Mouse (Mus musculus): Measurements from ENCODE around the gene Ksr1.

The Ksr1 gene

DNA sequence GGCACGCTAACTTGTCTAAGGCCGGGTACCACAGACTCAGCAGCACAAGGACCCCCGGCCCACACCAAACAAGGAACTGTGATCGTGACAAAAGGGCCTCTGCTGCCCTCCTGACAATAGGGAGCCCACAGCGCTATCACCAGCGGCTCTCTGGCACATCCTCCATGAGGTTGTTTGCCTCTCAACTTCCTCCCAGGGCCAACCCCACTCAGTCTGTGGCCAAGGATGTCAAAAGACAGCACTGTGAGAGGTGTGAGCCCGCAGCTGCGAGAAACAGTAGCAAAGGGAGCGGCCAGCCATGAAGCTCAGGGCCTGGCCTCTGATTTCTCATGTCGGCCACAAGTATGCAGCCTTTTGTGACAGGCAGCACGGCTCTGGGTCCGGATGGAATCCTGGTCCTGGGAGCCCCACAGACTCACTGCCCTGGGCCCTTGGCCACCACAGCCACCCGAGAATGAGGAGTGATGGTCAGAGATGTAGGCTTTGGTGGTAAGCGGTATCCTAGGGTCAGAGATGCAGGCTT is 104.2 kb downstream of the Ksr1 start:
- DNase-seq (ENCODE audit: low spot score): no peak

DNA sequence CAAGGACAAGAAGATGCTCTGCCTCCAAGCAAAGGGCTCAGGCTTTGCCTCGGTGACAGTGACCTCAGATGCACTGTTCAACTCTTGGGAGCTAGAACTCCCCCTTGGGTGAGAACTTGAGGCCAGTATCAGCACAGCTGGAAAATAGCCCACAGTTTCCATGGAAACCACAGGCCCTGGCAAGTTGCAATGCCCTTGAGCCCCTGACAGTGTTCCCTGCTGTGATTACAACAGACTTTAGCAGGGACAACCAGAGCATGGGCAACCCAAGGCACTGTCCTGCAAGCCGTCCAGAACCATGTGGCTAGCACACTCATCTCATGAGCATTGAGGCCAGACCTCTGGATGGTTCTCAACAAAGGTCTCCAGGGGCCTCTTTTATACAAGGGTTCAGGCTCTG is 106.7 kb downstream of the Ksr1 start:
- no peak for DNase-seq (ENCODE audit: low spot score)

GRCm38 (mm10) chr11:79037555-79037954 is 108.7 kb downstream of the Ksr1 start:
- DNase-seq (ENCODE audit: low spot score): no peak

DNA sequence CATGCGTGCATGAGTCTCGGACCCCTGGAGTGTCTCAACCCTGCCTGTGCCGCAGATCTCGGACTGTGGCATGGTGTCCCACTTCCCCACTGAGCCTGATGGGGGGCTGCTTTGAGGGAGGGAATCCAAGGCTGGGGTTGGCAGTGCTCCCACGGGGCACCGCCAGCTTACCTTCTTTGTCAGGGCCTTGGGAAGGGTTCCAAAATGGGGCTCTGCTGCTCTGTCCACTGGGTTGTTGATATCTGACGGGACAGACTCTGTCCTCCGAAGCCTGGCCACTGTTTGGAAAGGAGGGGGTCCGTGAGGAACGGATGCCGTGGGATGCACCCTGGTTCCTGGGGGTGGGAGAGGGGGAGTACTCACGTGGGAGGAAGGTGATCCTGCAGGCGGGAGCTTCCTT is 109.9 kb downstream of the Ksr1 start:
- no peak for DNase-seq (ENCODE audit: low spot score)

- no peak for DNase-seq (ENCODE audit: low spot score)
Measured at GRCm38 (mm10) chr11:79033636-79034035, 112.6 kb downstream of the Ksr1 start.

DNA sequence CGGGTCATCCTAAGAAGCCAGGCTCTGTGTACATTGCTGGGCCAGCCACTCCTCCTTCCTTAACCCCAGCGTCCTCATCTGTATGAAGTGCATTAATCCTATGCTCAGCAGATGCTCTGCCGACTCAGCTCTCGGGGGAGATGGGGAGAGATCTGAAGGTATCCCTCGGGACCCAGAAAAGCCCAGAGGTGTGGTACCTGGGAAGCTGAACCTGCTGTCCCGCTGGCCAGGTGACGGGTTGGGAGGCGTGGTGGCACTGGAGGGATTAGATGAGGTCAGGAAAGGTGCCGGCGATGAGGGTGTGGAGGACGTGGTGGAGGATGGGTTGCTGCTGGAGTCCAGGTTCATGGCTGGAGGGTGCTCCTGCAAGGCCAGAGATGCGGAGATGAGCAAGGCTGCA is 113.2 kb downstream of the Ksr1 start:
- DNase-seq (ENCODE audit: low spot score): no peak

GRCm38 (mm10) chr11:79031452-79031746 is 114.8 kb downstream of the Ksr1 start:
- DNase-seq (ENCODE audit: low spot score): no peak

- DNase-seq (ENCODE audit: low spot score): peak; percentile 82
Measured at GRCm38 (mm10) chr11:79030570-79031451, 115.4 kb downstream of the Ksr1 start.

DNA sequence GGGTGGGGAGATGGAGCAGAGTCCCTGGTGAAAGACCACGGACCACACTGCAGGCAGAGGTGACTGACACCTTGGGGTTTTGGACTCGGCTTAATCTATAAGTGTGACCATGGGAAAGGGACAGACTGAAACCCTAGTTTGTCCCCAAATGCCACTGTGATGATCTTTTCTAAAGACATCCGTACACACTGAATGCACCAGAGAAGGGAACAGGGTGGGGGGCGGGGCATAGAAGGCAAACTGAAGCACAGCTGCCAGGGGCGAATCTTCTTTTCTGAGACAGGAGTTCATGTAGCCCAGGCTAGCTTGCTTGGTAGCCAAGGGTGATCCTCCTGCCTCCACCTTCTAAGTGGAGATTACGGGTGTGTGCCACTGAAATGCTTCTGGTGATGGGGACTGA is 122.5 kb downstream of the Ksr1 start:
- no peak for DNase-seq (ENCODE audit: low spot score)

DNA sequence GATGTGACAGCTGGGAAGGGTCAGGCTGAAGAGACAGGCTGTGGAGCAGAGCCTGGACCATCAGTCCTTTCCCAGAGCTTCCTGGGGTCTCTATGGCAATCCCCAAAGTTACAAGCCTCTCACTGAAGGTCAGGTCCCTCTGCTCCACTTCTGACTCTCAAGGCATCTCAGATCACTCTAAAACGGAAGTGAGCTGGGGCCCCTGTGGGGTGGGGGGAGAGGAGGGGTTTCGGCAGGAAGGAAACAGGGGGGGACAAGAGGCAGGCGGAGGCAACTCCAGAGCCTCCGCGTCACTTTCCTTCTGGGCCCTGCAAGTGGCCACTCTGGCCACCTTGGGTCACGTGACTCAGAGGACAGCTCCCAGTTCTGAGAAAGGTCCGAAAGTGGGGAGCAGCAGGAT is 122.9 kb downstream of the Ksr1 start:
- DNase-seq (ENCODE audit: low spot score): peak; percentile 43

DNA sequence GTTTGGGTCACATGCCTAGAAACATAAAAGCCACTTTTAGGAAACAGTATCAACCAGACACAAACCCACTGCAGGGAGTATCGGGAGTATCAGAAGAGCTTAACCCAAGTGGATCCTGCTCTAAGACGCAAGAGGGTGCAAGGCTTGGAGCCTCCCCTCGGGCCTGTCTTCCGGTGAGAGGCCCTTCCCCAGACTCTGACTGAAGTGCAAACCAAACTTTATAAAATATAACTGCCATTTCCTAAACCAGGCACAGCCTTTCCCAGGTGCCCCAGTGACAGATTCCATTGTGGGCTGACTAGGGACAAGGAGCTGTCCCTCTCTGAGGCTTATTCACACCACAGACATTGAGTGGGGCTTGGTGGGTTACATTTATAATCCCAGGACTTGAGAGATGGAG is 123.4 kb downstream of the Ksr1 start:
- DNase-seq (ENCODE audit: low spot score): no peak

DNA sequence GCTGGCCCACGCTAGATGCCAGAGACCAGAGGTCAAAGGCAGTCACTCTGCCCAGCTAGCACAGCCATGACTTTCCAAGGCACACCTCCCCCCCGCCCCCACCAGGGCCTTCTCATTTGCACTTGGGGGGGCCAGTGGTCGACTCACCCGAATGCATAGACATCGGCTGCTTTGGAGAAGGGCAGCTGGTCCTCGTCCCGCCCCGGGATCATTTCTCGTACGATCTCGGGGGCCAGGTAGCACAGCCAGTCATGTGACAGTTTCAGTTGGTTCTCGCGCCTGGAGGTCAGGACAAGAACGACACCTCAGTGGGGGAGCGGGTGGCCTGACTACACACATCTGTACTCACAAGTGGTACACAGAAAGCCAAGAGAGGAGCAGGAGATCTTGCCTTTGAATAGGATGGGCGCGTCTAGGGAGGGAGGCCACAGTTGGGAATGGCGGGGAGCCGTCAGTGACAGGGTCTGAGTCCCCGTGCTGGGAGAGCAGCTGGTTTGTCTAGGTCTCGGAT is 125.6 kb downstream of the Ksr1 start:
- DNase-seq (ENCODE audit: low spot score): no peak

- DNase-seq (ENCODE audit: low spot score): no peak
Measured at GRCm38 (mm10) chr11:79019839-79020534, 126.2 kb downstream of the Ksr1 start.

GRCm38 (mm10) chr11:79018954-79019704 is 127.1 kb downstream of the Ksr1 start:
- DNase-seq (ENCODE audit: low spot score): peak; percentile 83

- no peak for DNase-seq (ENCODE audit: low spot score)
Measured at GRCm38 (mm10) chr11:79017161-79017606, 129.0 kb downstream of the Ksr1 start.

DNA sequence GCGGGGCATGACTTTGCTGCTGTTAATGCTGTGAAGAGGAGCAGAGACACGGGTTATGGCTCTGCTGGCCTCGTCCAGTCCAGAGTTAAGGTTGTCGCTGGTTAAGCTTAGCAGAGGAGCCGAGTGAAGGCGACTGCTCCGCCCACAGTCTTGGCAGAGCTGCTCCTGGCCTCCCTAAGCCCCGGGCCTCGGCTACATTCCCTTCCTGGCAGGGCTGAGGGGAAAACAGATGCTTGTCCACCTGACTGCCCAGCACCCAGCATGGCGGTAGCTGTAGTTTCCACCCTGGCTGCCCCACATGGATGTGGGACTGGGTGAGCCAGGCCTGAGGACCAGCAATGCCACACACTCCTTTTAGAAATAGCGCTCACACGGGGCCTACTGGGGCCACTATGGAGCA is 130.0 kb downstream of the Ksr1 start:
- no peak for DNase-seq (ENCODE audit: low spot score)

GRCm38 (mm10) chr11:79015660-79016215 is 130.5 kb downstream of the Ksr1 start:
- DNase-seq (ENCODE audit: low spot score): no peak

DNA sequence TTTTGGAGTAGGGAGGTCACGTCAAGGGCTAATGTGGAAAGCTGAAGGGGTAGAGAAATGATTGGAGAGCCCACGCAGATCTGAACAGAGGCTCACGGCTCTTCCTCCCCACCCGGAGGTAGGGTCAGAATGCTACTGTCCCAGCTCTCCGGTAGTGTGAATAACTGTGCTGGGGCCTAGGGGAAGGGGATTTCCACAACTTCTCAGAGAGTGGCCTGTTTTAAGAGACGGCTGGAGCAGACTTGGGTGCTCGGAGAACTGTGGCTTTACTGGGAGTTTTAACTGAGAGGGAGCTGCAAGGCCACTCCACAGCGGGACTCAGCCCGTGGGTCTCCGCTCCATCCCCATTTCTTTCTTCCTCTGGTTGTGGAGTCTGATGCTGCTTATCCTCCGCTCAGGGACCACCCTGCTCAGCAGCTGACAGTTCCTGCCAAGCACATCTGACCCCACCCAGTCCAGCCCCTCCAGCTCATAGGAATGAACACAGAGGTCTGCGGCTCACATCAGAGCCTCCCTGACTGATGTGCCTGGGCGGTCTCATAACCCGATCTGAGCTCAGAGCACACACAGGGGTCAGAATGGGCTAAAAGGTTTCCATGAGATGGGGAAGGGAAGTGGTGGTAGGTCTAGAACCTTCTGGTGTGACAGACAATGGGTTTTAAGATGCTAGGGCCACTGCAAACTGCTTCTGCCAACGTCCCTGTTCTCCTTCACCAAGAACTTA is 131.4 kb downstream of the Ksr1 start:
- no peak for DNase-seq (ENCODE audit: low spot score)

- no peak for DNase-seq (ENCODE audit: low spot score)
Measured at GRCm38 (mm10) chr11:79013806-79014205, 132.4 kb downstream of the Ksr1 start.

DNA sequence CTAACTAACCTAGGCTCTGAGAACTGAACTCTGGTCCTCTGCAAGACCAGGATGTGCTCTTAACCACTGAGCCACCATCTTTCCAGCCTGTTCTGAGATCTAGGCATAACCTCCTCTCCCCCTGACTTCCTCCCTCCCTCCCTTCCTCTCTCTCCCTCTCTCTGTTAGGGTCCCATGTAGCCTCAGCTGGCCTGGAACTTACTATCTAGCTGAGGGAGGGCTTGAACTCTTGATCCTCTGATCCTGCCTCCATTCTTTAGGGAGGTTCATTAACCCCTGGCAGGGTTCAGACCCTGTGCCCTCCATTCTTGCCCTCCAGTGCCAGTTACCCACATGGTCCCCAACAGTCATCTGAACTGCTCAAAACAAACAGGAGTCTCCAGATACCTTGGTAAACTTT is 133.2 kb downstream of the Ksr1 start:
- no peak for DNase-seq (ENCODE audit: low spot score)

- DNase-seq (ENCODE audit: low spot score): no peak
Measured at GRCm38 (mm10) chr11:79012529-79012928, 133.7 kb downstream of the Ksr1 start.
